Mouse (Mus musculus) forebrain, embryonic 15.5 days (tissue): ENCODE results near the gene Eno2. TPM values are rescaled to one million over a fixed set of nuclear protein-coding genes. Genes with fewer than 3 reads are reported as not detected.

Experiments
- ATAC-seq: fragments of 200-750 bp; cut with Nextera tagmentation; replicated peaks from 2 replicates; pipeline ENCODE4 v1.8.0; 2017; ENCODE audit warnings: mild to moderate bottlenecking, moderate TSS enrichment, moderate library complexity
- H3K27ac ChIP-seq: fragments of 300-500 bp; sonication (generic); replicated peaks from 2 replicates; pipeline ENCODE4 v1.5.1; 2015; ENCODE audit warnings: mild to moderate bottlenecking, inconsistent platforms
- H3K27me3 ChIP-seq: fragments of 300-500 bp; sonication (generic); 2 replicates; pipeline ENCODE4 v1.6.1; 2015; ENCODE audit warnings: inconsistent platforms
- H3K36me3 ChIP-seq: fragments of 300-500 bp; sonication (generic); 2 replicates; pipeline ENCODE4 v1.6.1; 2015; ENCODE audit warnings: mild to moderate bottlenecking, inconsistent platforms
- H3K4me1 ChIP-seq: fragments of 300-500 bp; sonication (generic); 2 replicates; pipeline ENCODE4 v1.6.1; 2015; ENCODE audit warnings: inconsistent platforms
- H3K4me2 ChIP-seq: fragments of 300-500 bp; sonication (generic); replicated peaks from 2 replicates; pipeline ENCODE4 v1.6.1; 2015; ENCODE audit warnings: mild to moderate bottlenecking, inconsistent platforms
- H3K4me3 ChIP-seq: fragments of 300-500 bp; sonication (generic); 2 replicates; pipeline ENCODE4 v1.5.1; 2015; ENCODE audit warnings: mild to moderate bottlenecking, inconsistent platforms
- H3K9ac ChIP-seq: fragments of 300-500 bp; sonication (generic); replicated peaks from 2 replicates; pipeline ENCODE4 v1.6.1; 2015; ENCODE audit warnings: mild to moderate bottlenecking, inconsistent platforms
- H3K9me3 ChIP-seq: fragments of 300-500 bp; sonication (generic); 2 replicates; pipeline ENCODE4 v1.6.1; 2016; ENCODE audit warnings: inconsistent platforms
- WGBS: fragments of 180-500 bp; shearing (Covaris S2); methylation state at CpG from one replicate; pipeline ENCODE4 v1.1.7; 2015; ENCODE audit warnings: mixed read lengths; 5-methylcytosine and 5-hydroxymethylcytosine counted together
- microRNA counts: library from miRNA; unstranded; fragments of <30 nt; microRNA quantifications from one replicate; lab custom pipeline; 2016
- microRNA-seq: library from miRNA; unstranded; fragments of <30 nt; microRNA quantifications from one replicate; pipeline ENCODE4, GENCODE M21; 2016
- polyA plus RNA-seq: library from polyadenylated mRNA; unstranded; fragments of >200 nt; fragmentation: Nextera tagmentation; extraction: Ambion mirVana; gene quantifications from 2 replicates; pipeline ENCODE4 v1.2.1, GENCODE M21; 2015

Gene Eno2
- polyA plus RNA-seq, 1 experiment from 2014 or later: 44.2 TPM

DNA sequence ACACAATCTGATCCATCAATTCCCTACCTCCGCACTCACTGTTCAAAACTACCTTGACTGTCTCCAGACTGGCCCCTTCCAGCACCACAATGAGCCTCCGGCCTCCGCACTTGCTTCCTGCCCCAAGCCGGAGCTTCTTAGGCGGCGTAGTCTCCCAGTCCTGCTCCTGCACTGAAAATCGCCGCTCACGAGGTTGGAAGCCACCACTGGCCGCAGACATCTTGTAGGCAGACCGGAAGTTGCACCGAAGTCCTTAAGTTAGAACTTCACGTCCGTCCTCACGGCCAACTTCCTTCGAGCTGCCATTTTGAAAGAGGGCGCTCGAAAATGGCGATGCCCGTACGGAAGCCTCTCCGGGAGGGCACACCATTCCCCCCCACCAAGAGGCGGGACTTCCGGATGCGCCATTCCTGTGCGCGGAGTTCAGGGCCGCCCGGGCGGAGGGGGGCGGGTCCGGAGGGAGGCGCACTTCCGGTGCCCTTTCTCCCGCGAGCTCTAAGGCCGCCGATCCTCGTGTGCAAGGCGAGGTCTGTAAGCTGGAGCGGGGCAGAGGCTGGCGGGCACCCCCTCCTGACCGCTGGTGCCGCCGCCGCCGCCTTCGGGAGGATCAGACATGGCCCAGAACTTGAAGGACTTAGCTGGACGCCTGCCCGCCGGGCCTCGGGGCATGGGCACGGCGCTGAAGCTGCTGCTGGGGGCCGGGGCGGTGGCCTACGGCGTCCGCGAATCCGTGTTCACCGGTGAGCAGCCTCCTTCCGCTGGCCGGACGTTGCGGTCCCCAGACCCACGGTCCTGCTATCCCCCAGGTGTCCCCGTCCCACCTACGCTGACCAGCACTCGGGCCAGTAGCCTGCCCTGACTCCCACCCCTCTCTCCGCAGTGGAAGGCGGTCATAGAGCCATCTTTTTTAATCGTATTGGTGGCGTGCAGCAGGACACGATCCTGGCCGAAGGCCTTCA is 57.4 kb downstream of the Eno2 start, which contains the start of the genes Emg1 and Phb2:
Emg1 (minus strand) TSS at position 355 of the 959 bp plus-strand sequence.
Phb2 (plus strand) TSS at position 513 of the 959 bp plus-strand sequence.
- peak within 1 kb of the TSS; percentile 78 for H3K27ac ChIP-seq
- peak; percentile 96 for ATAC-seq
- under 1% methylated on average over 75 of the region's 76 CpGs for WGBS
- no peaks in the 10 kb centered on the region for H3K27me3 ChIP-seq
- no peaks in the 10 kb centered on the region for H3K9me3 ChIP-seq
- peaks cover 44% of the 10 kb centered on the region for H3K4me1 ChIP-seq
- H3K36me3 ChIP-seq: peaks cover 32% of the 10 kb centered on the region
- peak within 1 kb of the TSS; percentile 92 for H3K9ac ChIP-seq
- H3K4me3 ChIP-seq: peak within 1 kb of the TSS; percentile 99
- H3K4me2 ChIP-seq: peak within 1 kb of the TSS; percentile 79

MicroRNAs encoded within 50 kb of the gene (microRNA counts, 519-probe panel; counts per million panel counts)
- microRNA mmu-miR-141 (lab: Ali Mortazavi, UCI) (769 counts per million, percentile 4 among the panel's probes with 10 or more counts), microRNA mmu-miR-200c (lab: Ali Mortazavi, UCI) (1,961 counts per million, percentile 22 among the panel's probes with 10 or more counts)

Small RNAs within 50 kb of the gene (microRNA-seq; reads per million reads assigned to microRNA genes)
- 15.2 reads per million, percentile 30 among the genes with 10 or more reads in this experiment for gene Mir141
- 75.8 reads per million, percentile 49 among the genes with 10 or more reads in this experiment for gene Mir200c

Other genes starting within 250 kb of the Eno2 start
- gene C1s1, start 227.3 kb downstream of the Eno2 start, polyA plus RNA-seq: 0.34 and 0.47 TPM in 2 replicates
- 0.08 TPM in 1 of 2 replicates, not detected in the other for gene C1rb, start 199.4 kb downstream of the Eno2 start, polyA plus RNA-seq
- gene C1s2, start 133.6 kb downstream of the Eno2 start, polyA plus RNA-seq: 0.15 and 0.18 TPM in 2 replicates
- gene Lpcat3, start 106.6 kb downstream of the Eno2 start, polyA plus RNA-seq: 34.6 and 35.1 TPM in 2 replicates
- 153 and 160 TPM in 2 replicates for gene Emg1, start 57.5 kb downstream of the Eno2 start, polyA plus RNA-seq
- gene Phb2, start 57.3 kb downstream of the Eno2 start, polyA plus RNA-seq: 271 and 275 TPM in 2 replicates
- gene Ptpn6, start 31.0 kb downstream of the Eno2 start, polyA plus RNA-seq: 3.2 and 4.4 TPM in 2 replicates
- gene Grcc10, start 28.3 kb downstream of the Eno2 start, polyA plus RNA-seq: 652 and 676 TPM in 2 replicates
- gene Gm45234, start 13.7 kb downstream of the Eno2 start, polyA plus RNA-seq: not detected in 2 replicates
- 22.3 and 24.5 TPM in 2 replicates for gene Atn1, start 13.1 kb downstream of the Eno2 start, polyA plus RNA-seq
- gene Lrrc23, start 10.1 kb upstream of the Eno2 start, polyA plus RNA-seq: 3.7 and 4.8 TPM in 2 replicates
- 4.4 and 5.0 TPM in 2 replicates for gene Spsb2, start 39.0 kb upstream of the Eno2 start, polyA plus RNA-seq
- gene Tpi1, start 44.6 kb upstream of the Eno2 start, polyA plus RNA-seq: 352 and 365 TPM in 2 replicates
- gene Usp5, start 59.8 kb upstream of the Eno2 start, polyA plus RNA-seq: 194 and 200 TPM in 2 replicates
- 100 and 106 TPM in 2 replicates for gene Cdca3, start 59.9 kb upstream of the Eno2 start, polyA plus RNA-seq
- 0.23 and 1.8 TPM in 2 replicates for gene Gnb3, start 70.6 kb upstream of the Eno2 start, polyA plus RNA-seq
- gene P3h3, start 88.1 kb upstream of the Eno2 start, polyA plus RNA-seq: 15.3 and 15.7 TPM in 2 replicates
- gene Gpr162, start 94.3 kb upstream of the Eno2 start, polyA plus RNA-seq: 25.2 and 25.9 TPM in 2 replicates
- gene Cd4, start 118.5 kb upstream of the Eno2 start, polyA plus RNA-seq: 0.15 TPM in 1 of 2 replicates, not detected in the other
- gene Lag3, start 142.0 kb upstream of the Eno2 start, polyA plus RNA-seq: 2.6 and 3.3 TPM in 2 replicates
- 772 and 823 TPM in 2 replicates for gene Ptms, start 150.4 kb upstream of the Eno2 start, polyA plus RNA-seq
- gene Mlf2, start 161.7 kb upstream of the Eno2 start, polyA plus RNA-seq: 507 and 513 TPM in 2 replicates
- gene Cops7a, start 195.9 kb upstream of the Eno2 start, polyA plus RNA-seq: 90.2 and 93.6 TPM in 2 replicates
- 29.9 and 30.4 TPM in 2 replicates for gene Pianp, start 227.0 kb upstream of the Eno2 start, polyA plus RNA-seq
- gene Zfp384, start 239.5 kb upstream of the Eno2 start, polyA plus RNA-seq: 16.7 and 21.7 TPM in 2 replicates